Mouse (Mus musculus) heart, postnatal 0 days (tissue): Measurements from ENCODE around the gene Il17rc. TPM values are rescaled to one million over a fixed set of nuclear protein-coding genes. Genes with fewer than 3 reads are reported as not detected.
A peak's percentile ranks its signal among the peaks of the same experiment; 100 is the strongest.

Experiments
- ATAC-seq: fragments of 200-750 bp; cut with Nextera tagmentation; 2 replicates; pipeline ENCODE4 v1.8.0; 2017; ENCODE audit warnings: low read depth, moderate number of reproducible peaks, moderate library complexity; ENCODE audit not compliant: insufficient read depth
- DNase-seq: peaks from one replicate; pipeline ENCODE4 v3.0.0-alpha.2; 2016; ENCODE audit warnings: low spot score
- H3K27ac ChIP-seq: fragments of 300-500 bp; sonication (generic); 2 replicates; pipeline ENCODE4 v1.5.1; 2014; ENCODE audit warnings: low read depth, mild to moderate bottlenecking
- H3K27me3 ChIP-seq: fragments of 300-500 bp; sonication (generic); 2 replicates; pipeline ENCODE4 v1.6.1; 2014; ENCODE audit warnings: low read length, mixed read lengths; ENCODE audit not compliant: control insufficient read depth, insufficient read depth
- H3K36me3 ChIP-seq: fragments of 300-500 bp; sonication (generic); replicated peaks from 2 replicates; pipeline ENCODE4 v1.6.1; 2014; ENCODE audit warnings: low read length, mixed read lengths; ENCODE audit not compliant: control insufficient read depth, insufficient read depth
- H3K4me1 ChIP-seq: fragments of 300-500 bp; sonication (generic); 2 replicates; pipeline ENCODE4 v1.6.1; 2014; ENCODE audit warnings: antibody characterized with exemption; ENCODE audit not compliant: control insufficient read depth, insufficient read depth
- H3K4me2 ChIP-seq: fragments of 300-500 bp; sonication (generic); 2 replicates; pipeline ENCODE4 v1.6.1; 2014; ENCODE audit warnings: low read depth, mild to moderate bottlenecking, low read length, moderate library complexity
- H3K4me3 ChIP-seq: fragments of 300-500 bp; sonication (generic); 2 replicates; pipeline ENCODE4 v1.5.1; 2014; ENCODE audit warnings: low read depth, low read length
- H3K9ac ChIP-seq: fragments of 300-500 bp; sonication (generic); replicated peaks from 2 replicates; pipeline ENCODE4 v1.6.1; 2014; ENCODE audit warnings: low read depth, low read length, mixed read lengths
- H3K9me3 ChIP-seq: fragments of 300-500 bp; sonication (generic); replicated peaks from 2 replicates; pipeline ENCODE4 v1.6.1; 2016; ENCODE audit warnings: low read length; ENCODE audit not compliant: control insufficient read depth
- CTCF ChIP-seq: IDR thresholded peaks from 2 replicates; pipeline ENCODE4 v1.5.1; 2016; ENCODE audit warnings: antibody characterized with exemption, control low read depth, low read depth
- EP300 ChIP-seq: IDR thresholded peaks from 2 replicates; pipeline ENCODE4 v1.6.1; 2016; ENCODE audit warnings: antibody characterized with exemption, low read depth
- WGBS: fragments of 180-500 bp; shearing (Covaris S2); extraction: QIAGEN DNeasy Blood & Tissue Kit; methylation state at CpG from one replicate; pipeline ENCODE4 v1.1.7; 2014; 5-methylcytosine and 5-hydroxymethylcytosine counted together
- polyA plus RNA-seq: library from polyadenylated mRNA; unstranded; fragments of >200 nt; fragmentation: Nextera tagmentation; extraction: Ambion mirVana; gene quantifications from 2 replicates; pipeline ENCODE4 v1.2.1, GENCODE M21; 2015
- total RNA-seq: library from RNA; depleted of rRNA; stranded (reverse); fragments of >200 nt; gene quantifications from 2 replicates; pipeline ENCODE4 v1.2.3, GENCODE M21; 2014; ENCODE audit warnings: low replicate concordance

Il17rc gene
- total and polyA plus RNA-seq, 2 experiments from 2014 or later, result 12.1 to 22.1 TPM

DNA sequence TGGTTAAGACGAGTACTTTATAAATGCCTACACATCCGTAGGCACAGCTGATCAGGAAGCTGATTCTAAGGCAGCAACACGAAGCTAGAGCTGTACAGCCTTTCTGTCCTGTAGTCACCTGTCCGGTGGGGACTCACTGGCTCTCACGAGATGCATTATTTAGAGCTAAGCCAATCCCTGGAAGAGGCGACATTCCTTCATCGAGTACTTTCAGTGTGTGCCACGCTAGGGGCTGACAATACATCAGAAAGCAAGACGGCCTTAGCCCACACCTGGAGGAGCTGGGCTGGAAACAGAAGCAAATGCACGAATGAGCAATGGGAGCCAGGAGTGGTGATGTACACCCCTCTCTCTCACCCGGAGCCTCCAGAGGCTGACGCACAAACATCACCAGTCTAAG, 34.1 kb upstream of the Il17rc start:
- no peaks in the 10 kb centered on the region for H3K27me3 ChIP-seq
- ATAC-seq, result no peak
- TF ChIP-seq EP300, result no peak
- TF ChIP-seq CTCF, result no peak
- H3K27ac ChIP-seq, result no peak overlapping the region
- no peaks in the 10 kb centered on the region for H3K36me3 ChIP-seq
- 64% methylated on average over 12 of the region's 12 CpGs for WGBS
- no peaks in the 10 kb centered on the region for H3K4me1 ChIP-seq
- H3K9me3 ChIP-seq, result no peaks in the 10 kb centered on the region
- no peak overlapping the region for H3K4me2 ChIP-seq
- H3K4me3 ChIP-seq, result no peak overlapping the region
- no peak overlapping the region for H3K9ac ChIP-seq
- DNase-seq, result no peak

DNA sequence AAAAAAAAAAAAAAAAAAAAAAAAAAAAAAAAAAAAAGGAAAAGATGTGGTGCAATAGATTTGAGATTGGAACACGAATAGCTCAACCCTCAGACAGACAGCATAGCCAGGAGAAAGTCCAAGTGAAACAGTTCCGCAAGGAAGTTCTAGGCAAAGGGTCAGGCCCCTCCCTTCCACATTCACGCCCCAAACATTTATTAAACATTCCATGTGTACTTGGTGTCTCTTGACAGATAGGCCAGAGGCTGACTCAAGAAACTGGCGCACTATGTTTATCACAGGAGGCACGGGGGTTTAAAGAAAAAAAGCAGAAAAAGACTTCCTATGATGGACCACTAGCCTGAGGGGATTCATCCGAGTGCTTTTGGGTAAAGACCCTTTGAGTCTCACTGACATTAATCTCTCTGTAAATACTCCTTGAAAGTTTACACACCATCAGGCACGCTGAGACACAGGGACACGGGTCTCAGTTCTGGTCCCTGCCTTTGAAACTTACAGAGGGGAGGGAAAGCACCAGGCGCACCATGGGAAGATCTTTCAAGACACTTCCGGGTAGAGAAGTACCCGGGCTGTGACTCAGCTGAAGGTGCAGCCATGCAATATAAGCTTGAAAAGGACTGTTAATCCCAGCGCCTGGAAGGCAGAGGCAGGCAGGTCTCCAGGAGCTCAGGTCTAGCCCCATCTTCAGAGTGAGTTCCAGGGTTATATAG, 32.4 kb upstream of the Il17rc start:
- 56% methylated on average over 12 of the region's 12 CpGs for WGBS

DNA sequence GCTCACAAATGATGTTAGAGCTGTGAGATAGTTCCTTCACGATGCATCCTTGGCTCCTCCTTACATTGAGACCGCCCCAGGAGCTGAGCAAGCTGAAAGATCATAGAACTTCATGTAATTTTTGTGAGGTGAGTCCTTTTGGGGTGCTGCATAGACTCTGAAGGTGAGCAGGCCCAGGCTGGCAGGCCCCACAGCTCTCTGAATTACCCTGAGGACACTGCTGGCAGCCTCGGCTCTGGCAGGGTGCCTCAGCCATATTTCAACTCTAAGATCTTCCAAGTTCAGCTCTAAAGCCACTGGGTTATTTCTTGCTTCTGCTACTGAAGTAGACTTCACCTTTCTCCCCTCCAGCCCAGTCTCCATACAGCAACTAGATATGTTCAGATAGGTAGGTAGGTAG, 30.5 kb upstream of the Il17rc start:
- Histone ChIP-seq H3K4me2 (no peak overlapping the region), H3K4me3 (no peak overlapping the region), H3K27ac (no peak overlapping the region), H3K36me3 (peaks cover 3% of the 10 kb centered on the region; the same call in 1 of the 2 replicates), H3K9ac (no peak overlapping the region), H3K4me1 (peaks cover 8% of the 10 kb centered on the region; the same call in 1 of the 2 replicates), H3K9me3 (no peaks in the 10 kb centered on the region), H3K27me3 (no peaks in the 10 kb centered on the region)
- 77% methylated on average over 3 of the region's 3 CpGs for WGBS
- no peak for TF ChIP-seq EP300
- no peak for TF ChIP-seq CTCF
- DNase-seq (no peak), ATAC-seq (no peak)

More for the DNA sequence above, 32.4 kb upstream of the Il17rc start:
- no peak for ATAC-seq
- no peaks in the 10 kb centered on the region for H3K9me3 ChIP-seq
- H3K4me1 ChIP-seq, result peaks cover 8% of the 10 kb centered on the region; the same call in 1 of the 2 replicates
- no peak for TF ChIP-seq EP300
- no peak for TF ChIP-seq CTCF
- H3K9ac ChIP-seq, result no peak overlapping the region
- no peaks in the 10 kb centered on the region for H3K27me3 ChIP-seq
- no peak overlapping the region for H3K4me3 ChIP-seq
- DNase-seq, result no peak
- no peak overlapping the region for H3K27ac ChIP-seq
- H3K36me3 ChIP-seq, result no peaks in the 10 kb centered on the region
- no peak overlapping the region for H3K4me2 ChIP-seq

DNA sequence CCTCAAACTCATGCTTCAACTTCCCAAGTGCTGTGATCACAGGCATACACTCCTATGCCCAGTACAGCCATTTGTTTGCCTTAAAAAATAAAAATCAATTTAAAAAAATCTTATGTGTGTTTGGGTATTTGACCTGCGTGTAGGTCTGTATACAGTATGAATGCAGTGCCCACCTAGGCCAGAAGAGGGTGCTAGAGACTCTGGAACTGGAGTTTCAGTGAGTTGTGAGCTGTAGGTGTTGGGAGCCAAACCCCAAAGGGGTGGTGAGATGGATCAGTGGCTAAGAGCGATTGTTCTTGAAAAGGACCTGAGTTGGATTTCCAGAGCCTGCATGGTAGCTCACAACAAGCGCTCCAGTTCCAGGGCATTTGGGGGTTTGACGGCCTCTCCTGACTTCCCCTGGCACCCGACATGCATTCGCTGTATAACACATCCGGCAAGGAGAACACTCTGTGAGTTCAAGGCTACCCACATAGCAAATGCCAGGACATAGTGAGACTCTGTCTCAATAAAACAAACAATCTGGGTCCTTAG, 30.0 kb upstream of the Il17rc start:
- Histone ChIP-seq H3K9me3 (no peaks in the 10 kb centered on the region), H3K36me3 (peaks cover 3% of the 10 kb centered on the region; the same call in 1 of the 2 replicates), H3K9ac (no peak overlapping the region), H3K27me3 (no peaks in the 10 kb centered on the region), H3K4me2 (no peak overlapping the region), H3K4me1 (peaks cover 8% of the 10 kb centered on the region; the same call in 1 of the 2 replicates), H3K27ac (no peak overlapping the region), H3K4me3 (no peak overlapping the region)
- peak; percentile 22; the same call in 1 of the 2 replicates for ATAC-seq
- TF ChIP-seq CTCF (peak; percentile 91), EP300 (no peak)
- WGBS, result 56% methylated on average over 7 of the region's 7 CpGs
- peak; percentile 66 for DNase-seq

DNA sequence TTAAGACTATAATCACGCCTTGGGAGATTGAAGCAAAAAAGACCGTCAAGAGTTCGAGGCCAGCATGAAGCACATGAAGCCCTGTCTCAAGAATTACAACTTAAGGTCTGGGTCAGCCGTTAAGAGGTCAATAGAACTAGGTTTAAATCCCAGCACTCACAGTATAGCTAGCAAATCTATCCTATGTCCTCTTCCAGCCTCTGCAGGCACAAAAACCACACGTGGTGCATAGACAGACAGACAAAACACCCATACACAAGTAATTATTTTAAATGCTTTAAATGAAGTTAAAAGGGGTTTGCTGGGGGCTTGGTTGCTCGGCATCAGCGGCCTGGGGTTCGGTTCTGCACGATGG, 29.2 kb upstream of the Il17rc start:
- Histone ChIP-seq H3K27me3 (no peaks in the 10 kb centered on the region), H3K9me3 (no peaks in the 10 kb centered on the region), H3K36me3 (peaks cover 9% of the 10 kb centered on the region), H3K4me2 (peak overlapping the region; percentile 98), H3K4me3 (peak overlapping the region; percentile 93), H3K9ac (peak overlapping the region; percentile 94), H3K4me1 (peaks cover 8% of the 10 kb centered on the region; the same call in 1 of the 2 replicates), H3K27ac (peak overlapping the region; percentile 30; the same call in 1 of the 2 replicates)
- ATAC-seq, result peak; percentile 24
- WGBS, result 38% methylated on average over 9 of the region's 9 CpGs
- TF ChIP-seq CTCF (no peak), EP300 (no peak)
- no peak for DNase-seq
